Mouse (Mus musculus): ENCODE data around the gene Dynlt1f.
"Not testable (repeated sequence)": the region's sequence is repeated elsewhere in the genome, so short reads cannot be mapped to it uniquely, and the experiment has no call there.

The Dynlt1f gene

DNA sequence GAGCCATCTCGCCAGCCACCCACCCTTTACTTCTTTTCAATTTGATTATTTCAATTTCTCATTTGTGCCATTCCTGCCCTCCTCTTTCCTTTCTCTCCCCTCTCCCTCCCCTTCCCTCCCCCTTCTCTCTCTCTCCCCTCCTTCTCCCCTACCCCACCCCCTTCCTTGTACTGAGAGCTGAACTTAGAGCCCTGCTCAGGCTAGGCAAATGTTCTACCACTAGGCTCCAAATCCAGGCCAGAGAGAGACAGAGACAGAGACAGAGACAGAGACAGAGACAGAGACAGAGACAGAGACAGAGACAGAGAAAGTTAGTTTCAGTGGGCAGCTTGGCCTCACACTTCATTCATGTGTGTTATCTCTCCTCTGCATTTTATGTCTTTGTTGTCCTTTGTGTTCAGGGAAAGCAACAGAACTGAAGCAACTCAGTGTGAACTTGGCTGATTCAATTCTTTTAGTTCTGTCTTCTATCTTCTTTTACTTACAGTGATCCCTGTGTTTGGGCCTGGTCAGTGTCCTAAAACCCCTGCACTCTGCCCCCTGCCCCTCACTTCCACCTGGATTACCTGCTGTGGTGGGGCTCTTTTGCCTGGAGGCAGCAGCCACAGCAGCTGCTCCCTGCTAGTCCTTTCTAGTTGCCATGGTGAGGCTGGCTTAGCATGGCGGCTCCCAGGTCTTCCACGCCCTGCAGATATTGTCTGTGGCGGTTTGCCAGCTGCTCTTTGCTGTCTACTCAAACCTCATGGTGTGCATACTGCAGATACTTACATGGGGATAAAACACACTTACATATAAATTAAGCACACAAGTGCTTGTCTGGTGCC, 29.0 kb upstream of the Dynlt1f start:
- H3K4me1 ChIP-seq (replicated peaks; ENCODE audit: low read depth, low read length); H3K36me3 ChIP-seq (ENCODE audit: insufficient read depth, low read length); H3K27me3 ChIP-seq (ENCODE audit: insufficient read depth, low read length); H3K4me3 ChIP-seq (replicated peaks; ENCODE audit: low read length); H3K9me3 ChIP-seq (ENCODE audit: low read length): not testable (repeated sequence)

DNA sequence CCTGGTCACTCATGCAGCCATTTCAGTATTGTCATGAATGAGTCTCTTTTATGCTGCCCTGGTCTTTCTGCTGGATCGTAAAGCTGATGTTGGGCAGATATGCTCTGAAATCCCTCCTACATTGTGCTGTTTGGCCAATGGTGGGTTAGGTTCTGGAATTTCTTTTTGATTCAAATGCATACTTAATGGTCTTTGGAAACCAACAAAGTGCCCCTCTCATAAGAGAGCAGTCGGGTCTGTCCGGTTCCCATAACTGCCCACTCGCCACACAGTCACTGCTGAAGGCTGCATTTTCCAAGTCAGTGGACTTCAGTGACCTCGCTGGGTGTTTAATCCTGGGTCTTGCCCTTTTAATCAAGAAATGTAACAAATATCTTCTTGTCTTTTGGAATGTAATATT, 28.0 kb upstream of the Dynlt1f start:
- H3K9me3 ChIP-seq (ENCODE audit: low read length); H3K4me3 ChIP-seq (replicated peaks; ENCODE audit: low read length); H3K27me3 ChIP-seq (ENCODE audit: insufficient read depth, low read length); H3K4me1 ChIP-seq (replicated peaks; ENCODE audit: low read depth, low read length); H3K36me3 ChIP-seq (ENCODE audit: insufficient read depth, low read length): not testable (repeated sequence)

DNA sequence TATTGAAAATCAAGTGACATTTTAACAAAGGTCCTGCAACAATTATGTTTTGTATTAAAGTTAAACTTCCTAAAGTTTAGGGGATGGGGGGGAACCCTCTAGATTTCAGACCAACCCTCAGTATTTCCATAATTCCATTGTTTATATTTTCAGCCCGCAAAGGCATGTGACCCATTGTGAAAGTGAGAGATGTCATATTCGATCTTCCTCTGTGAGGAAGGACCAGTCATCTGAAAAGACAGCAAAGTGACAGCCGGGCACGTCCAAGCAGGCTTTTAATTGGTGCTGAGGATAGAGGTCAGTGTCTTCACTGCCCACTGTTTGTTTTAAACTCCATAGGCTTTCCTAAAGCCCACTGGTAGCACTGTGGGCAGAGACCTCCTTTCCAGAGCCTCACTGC, 26.0 kb upstream of the Dynlt1f start:
- H3K4me1 ChIP-seq (replicated peaks; ENCODE audit: low read depth, low read length); H3K9me3 ChIP-seq (ENCODE audit: low read length); H3K27me3 ChIP-seq (ENCODE audit: insufficient read depth, low read length); H3K36me3 ChIP-seq (ENCODE audit: insufficient read depth, low read length); H3K4me3 ChIP-seq (replicated peaks; ENCODE audit: low read length): not testable (repeated sequence)

DNA sequence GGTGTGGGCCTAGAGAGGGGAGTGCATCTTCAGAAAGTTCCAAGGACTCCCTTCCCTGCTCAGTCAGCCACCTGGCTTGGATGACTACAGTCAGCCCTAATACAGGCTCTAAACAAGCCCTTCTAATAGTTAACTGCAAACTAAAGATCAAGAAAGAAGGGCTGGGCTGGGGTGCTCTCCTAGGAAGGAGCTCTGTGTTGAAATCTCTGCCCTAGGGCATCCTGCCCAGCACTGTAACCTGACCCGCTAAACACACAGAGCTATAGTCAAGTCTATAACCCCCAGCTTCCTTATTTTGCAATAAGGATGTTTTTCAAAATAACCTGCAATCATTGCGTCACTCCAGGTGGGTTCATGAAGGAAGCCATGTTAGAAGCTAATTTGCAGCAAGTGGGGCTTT, 22.4 kb upstream of the Dynlt1f start:
- not testable (repeated sequence) for H3K4me1 ChIP-seq (replicated peaks; ENCODE audit: low read depth, low read length); H3K9me3 ChIP-seq (ENCODE audit: low read length); H3K4me3 ChIP-seq (replicated peaks; ENCODE audit: low read length); H3K36me3 ChIP-seq (ENCODE audit: insufficient read depth, low read length); H3K27me3 ChIP-seq (ENCODE audit: insufficient read depth, low read length)

DNA sequence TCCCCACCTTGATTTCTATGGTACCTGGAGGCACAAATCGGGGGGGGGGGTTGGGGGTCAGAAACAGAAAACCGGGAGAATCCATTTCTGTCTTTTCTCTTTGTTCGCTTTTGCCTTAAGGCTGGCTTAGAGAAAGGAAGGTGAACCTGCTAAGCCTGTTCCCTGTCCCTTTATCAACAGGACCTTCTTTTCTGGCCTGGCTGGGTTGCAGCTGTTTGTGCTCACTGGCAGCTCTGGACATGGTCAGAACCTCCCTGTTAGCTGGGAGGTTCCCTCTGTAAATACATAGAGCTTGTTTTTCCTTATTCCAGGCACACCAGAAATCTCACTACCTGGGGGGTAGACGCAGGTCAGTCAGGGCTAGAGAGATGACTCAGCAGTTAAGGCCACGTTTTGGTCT, 18.6 kb upstream of the Dynlt1f start:
- not testable (repeated sequence) for H3K4me1 ChIP-seq (replicated peaks; ENCODE audit: low read depth, low read length); H3K27me3 ChIP-seq (ENCODE audit: insufficient read depth, low read length); H3K4me3 ChIP-seq (replicated peaks; ENCODE audit: low read length); H3K9me3 ChIP-seq (ENCODE audit: low read length); H3K36me3 ChIP-seq (ENCODE audit: insufficient read depth, low read length)

DNA sequence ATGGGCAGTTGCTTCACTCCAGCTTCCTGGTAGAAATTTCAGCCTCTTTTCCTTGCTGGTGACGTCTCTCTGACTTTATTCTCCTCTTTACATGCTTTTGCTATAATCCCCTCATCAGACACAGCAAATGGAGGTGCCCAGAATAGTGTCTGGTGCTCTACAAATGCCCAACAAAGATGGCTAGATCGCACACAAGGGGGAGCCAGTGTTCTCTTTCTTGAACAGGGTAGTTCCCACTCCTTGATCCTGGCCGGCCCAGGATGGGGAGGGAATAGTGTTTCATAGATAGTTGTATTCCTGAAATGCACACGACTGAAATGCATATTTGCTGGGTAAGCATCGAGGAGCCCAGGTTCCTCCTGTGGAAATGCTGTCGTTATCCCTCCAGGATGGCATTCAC, 12.8 kb upstream of the Dynlt1f start:
- H3K36me3 ChIP-seq (ENCODE audit: insufficient read depth, low read length), result not testable (repeated sequence)

DNA sequence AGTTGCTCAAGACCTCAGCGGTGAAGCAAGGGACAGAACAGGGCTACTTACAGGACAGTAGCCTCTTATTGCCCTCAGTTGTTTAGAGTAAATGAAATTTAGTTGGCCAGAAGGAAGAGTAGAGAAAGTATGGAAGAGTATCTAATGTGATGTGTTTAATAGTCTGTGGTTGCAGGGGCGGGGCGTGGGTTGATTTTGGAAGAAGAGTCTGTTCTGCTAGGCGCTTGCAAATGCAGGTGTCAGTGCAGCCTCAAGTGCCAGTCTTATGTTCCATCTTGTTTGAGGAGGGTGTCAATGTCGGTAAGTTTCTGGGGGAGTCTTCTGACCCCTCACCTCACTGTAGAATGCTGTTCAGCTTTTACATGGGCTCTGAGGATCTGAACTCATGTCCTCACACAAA, 9.7 kb upstream of the Dynlt1f start:
- H3K27me3 ChIP-seq (ENCODE audit: insufficient read depth, low read length); H3K36me3 ChIP-seq (ENCODE audit: insufficient read depth, low read length); H3K4me1 ChIP-seq (replicated peaks; ENCODE audit: low read depth, low read length): not testable (repeated sequence)

More for the DNA sequence above, 12.8 kb upstream of the Dynlt1f start:
- H3K4me3 ChIP-seq (replicated peaks; ENCODE audit: low read length); H3K27me3 ChIP-seq (ENCODE audit: insufficient read depth, low read length); H3K4me1 ChIP-seq (replicated peaks; ENCODE audit: low read depth, low read length); H3K9me3 ChIP-seq (ENCODE audit: low read length): not testable (repeated sequence)

DNA sequence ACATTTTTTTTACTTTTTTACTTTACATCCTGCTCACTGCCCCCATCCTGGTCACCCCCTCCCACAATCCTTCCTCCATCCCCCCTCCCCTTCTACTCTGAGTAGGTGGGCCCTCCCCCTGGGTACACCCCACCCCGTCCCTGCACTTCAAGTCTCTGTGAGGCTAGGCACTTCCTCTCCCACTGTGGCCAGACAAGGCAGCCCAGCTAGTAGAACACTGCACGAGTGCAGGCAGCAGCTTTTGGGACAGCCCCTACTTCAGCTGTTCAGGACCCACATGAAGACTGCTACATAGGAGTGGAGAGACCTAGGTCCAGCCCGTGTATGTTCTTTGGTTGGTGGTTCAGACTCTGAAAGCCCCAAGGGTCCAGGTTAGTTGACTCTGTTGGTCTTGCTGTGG, 7.1 kb upstream of the Dynlt1f start:
- H3K36me3 ChIP-seq (ENCODE audit: insufficient read depth, low read length); H3K4me1 ChIP-seq (replicated peaks; ENCODE audit: low read depth, low read length); H3K27me3 ChIP-seq (ENCODE audit: insufficient read depth, low read length); H3K9me3 ChIP-seq (ENCODE audit: low read length); H3K4me3 ChIP-seq (replicated peaks; ENCODE audit: low read length): not testable (repeated sequence)

More for the DNA sequence above, 9.7 kb upstream of the Dynlt1f start:
- not testable (repeated sequence) for H3K9me3 ChIP-seq (ENCODE audit: low read length); H3K4me3 ChIP-seq (replicated peaks; ENCODE audit: low read length)

DNA sequence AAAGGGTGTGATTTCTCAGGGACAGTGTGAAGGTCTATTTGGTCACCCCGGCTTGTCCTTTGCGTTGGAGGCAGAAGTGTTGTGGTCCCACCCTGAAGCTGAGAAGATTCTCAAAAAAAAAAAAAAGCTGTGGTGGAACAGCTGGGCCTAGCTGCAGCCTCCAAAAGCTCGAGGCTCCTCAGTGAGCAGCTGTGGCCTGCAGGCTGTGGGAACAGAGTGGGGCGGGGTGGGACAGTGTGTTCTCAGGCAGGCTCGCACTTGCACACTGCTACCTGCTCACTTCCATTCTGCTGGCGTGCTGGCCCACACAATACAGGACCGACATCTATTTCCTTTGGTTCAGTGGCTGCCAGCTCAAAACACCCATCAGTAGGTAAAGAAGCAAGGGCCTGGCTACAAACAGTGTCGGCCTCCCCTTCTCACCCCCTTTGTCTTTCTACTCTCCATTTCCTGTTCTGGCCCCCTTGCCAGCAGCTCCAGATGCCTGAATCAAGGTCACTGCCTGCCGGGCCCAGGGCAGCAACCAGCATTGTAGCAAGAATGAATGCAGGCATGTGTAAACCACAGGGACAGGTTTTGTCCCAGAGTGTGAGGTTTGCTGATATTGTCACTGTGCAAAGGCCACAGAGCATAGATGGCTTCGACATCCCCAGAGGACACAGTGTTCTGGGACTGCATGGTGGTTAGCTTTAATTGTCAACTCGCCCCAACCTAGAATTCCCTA, 5.6 kb upstream of the Dynlt1f start:
- not testable (repeated sequence) for H3K4me1 ChIP-seq (replicated peaks; ENCODE audit: low read depth, low read length); H3K27me3 ChIP-seq (ENCODE audit: insufficient read depth, low read length); H3K9me3 ChIP-seq (ENCODE audit: low read length); H3K36me3 ChIP-seq (ENCODE audit: insufficient read depth, low read length); H3K4me3 ChIP-seq (replicated peaks; ENCODE audit: low read length)

DNA sequence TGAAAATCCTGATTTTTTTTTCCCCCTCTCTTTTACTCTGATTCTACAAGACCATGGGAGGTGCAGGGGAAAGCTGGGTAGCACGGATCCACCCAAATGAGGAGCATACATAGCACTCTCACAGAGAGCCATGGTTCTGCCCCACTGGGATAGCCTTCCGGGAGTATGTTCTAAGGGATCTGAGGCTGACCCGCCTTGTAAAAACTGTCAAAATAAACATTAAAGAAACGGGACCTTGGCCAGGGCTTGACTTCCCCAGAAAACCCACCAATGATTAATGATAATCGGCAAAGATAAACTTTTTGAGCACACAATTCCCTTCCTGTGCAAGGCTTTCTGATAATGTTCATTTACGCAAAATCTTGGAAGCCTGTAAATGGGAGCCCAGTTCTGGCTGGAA, 4.9 kb upstream of the Dynlt1f start:
- not testable (repeated sequence) for H3K9me3 ChIP-seq (ENCODE audit: low read length); H3K4me3 ChIP-seq (replicated peaks; ENCODE audit: low read length); H3K4me1 ChIP-seq (replicated peaks; ENCODE audit: low read depth, low read length); H3K27me3 ChIP-seq (ENCODE audit: insufficient read depth, low read length); H3K36me3 ChIP-seq (ENCODE audit: insufficient read depth, low read length)

DNA sequence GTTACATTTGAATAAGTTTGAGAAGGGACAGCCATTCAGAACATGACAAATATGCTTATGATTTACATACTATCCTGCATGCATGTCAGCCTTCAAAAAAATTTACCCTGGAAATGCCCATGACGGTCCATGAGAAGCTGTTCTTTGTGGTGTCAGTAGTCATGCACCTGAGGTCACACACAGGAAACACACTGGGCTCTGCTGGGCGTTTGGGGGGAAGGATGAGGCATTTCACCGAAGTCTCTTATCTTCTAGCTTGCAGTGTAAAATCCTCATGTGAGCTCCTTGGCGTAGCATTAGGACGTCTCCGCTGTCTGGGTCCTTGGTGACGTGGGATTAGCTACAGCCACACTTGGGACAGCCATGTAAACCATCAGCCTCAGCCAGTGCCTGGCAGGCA, 3.1 kb upstream of the Dynlt1f start, which contains the start of gene Sytl3:
Sytl3 (plus strand) TSS at position 293 of the 400 bp plus-strand sequence.
- not testable (repeated sequence) for H3K4me1 ChIP-seq (replicated peaks; ENCODE audit: low read depth, low read length); H3K36me3 ChIP-seq (ENCODE audit: insufficient read depth, low read length); H3K4me3 ChIP-seq (replicated peaks; ENCODE audit: low read length); H3K9me3 ChIP-seq (ENCODE audit: low read length); H3K27me3 ChIP-seq (ENCODE audit: insufficient read depth, low read length)

DNA sequence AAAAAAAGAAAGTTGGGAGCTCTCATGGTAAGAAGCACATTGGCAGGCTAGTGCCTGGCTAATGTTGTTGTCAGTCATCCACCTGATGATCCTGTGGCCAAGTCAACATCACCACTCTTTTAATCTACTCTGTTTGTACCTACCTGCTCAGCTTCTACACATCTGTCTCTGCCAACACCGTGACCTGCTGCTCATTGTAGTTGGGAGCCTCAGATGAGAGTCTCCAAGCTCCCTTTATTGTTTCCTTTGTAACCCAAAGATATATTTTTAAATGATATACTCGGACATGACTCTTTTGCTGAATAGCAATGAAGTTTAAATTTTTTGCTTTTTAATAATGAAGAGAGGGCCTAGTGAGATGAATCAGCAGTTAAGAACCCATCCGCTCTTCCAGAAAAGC, 771 bp upstream of the Dynlt1f start:
- H3K4me1 ChIP-seq (replicated peaks; ENCODE audit: low read depth, low read length); H3K36me3 ChIP-seq (ENCODE audit: insufficient read depth, low read length): not testable (repeated sequence)

DNA sequence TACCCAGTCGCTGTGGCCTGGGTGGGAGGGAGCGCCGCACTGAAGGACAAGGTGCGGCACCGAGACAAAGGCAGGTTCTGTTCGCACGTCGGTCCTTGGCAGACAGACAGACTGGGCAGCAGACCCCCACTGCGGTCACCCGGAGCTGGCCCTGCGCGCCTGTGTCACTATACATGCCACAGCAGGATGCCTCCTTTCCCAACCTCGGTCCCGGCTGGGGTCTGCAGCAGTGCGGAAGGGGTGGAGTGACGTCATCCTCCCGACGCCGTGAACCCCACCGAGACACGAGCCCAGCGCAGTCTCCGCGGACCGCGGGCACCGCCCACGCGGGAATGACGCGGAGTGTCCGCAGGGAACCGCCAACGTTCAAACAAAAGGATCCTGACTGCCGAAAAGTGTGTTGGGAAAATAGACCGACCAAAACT, 601 bp downstream of the Dynlt1f start:
- peak overlapping the region; percentile 77 for H3K4me3 ChIP-seq (replicated peaks; ENCODE audit: low read length)
- H3K4me1 ChIP-seq (replicated peaks; ENCODE audit: low read depth, low read length); H3K27me3 ChIP-seq (ENCODE audit: insufficient read depth, low read length); H3K36me3 ChIP-seq (ENCODE audit: insufficient read depth, low read length); H3K9me3 ChIP-seq (ENCODE audit: low read length): not testable (repeated sequence)

More for the DNA sequence above, 771 bp upstream of the Dynlt1f start:
- H3K4me3 ChIP-seq (replicated peaks; ENCODE audit: low read length); H3K9me3 ChIP-seq (ENCODE audit: low read length); H3K27me3 ChIP-seq (ENCODE audit: insufficient read depth, low read length): not testable (repeated sequence)

DNA sequence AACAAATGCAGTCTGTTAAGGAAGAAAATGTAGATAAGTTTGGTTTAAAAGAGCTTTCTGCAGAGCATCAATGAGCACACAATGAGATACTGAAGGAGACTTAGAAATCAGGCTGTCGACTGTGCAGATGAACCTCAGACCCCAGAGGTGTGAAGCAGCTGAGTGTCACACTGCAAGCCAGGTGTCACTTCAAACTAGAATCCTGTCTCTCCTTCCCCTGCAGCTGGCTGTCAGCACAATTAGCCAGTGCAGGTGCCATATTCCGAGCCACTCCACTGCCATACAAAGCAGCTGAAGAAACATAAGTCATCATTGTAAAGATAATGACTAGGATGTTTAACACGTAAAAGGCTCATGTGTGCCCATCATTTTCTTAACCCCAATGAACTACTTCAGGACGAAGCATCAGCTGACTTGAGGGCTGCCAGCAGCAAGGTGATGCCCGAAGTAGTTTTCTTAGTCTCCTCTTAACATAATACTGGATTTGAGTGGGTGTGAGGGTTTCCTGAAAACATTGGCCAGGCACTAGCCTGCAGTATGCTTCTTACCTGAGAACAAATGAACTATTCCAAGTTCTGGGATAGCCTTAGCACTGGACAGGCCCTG, 2.3 kb downstream of the Dynlt1f start:
- H3K9me3 ChIP-seq (ENCODE audit: low read length); H3K4me3 ChIP-seq (replicated peaks; ENCODE audit: low read length); H3K36me3 ChIP-seq (ENCODE audit: insufficient read depth, low read length); H3K27me3 ChIP-seq (ENCODE audit: insufficient read depth, low read length); H3K4me1 ChIP-seq (replicated peaks; ENCODE audit: low read depth, low read length): not testable (repeated sequence)
